Mouse (Mus musculus) testis, adult 10 weeks (tissue): ENCODE measurements around the gene Olfr111. TPM values are rescaled to one million over a fixed set of nuclear protein-coding genes. Genes with fewer than 3 reads are reported as not detected.

ENCODE experiments used
- polyA plus RNA-seq: library from polyadenylated mRNA; stranded (reverse); fragments of 350-450 nt; fragmentation: Illumina TruSeq; extraction: RNeasy Lipid Tissue Mini Kit (QIAGEN cat#74804); gene quantifications from one replicate; pipeline ENCODE4 v1.2.3, GENCODE M21; 2014; ENCODE audit warnings: low read depth, low replicate concordance

Olfr111 gene
- not detected for polyA plus RNA-seq

GRCm38 (mm10) chr17:37507730-37508129 is at the start of gene Olfr111:
TSS of gene Olfr111 (plus strand) at chr17:37508030.

GRCm38 (mm10) chr17:37458616-37459015 is 49.2 kb upstream of the Olfr111 start, which contains the start of gene Olfr109:
TSS of gene Olfr109 (plus strand) at chr17:37458916.

GRCm38 (mm10) chr17:37483452-37483851 is 24.4 kb upstream of the Olfr111 start, which contains the start of gene H2-M2:
TSS of gene H2-M2 (minus strand) at chr17:37483552.

GRCm38 (mm10) chr17:37491930-37492518 is 15.8 kb upstream of the Olfr111 start, which contains the start of gene Olfr110:
TSS of gene Olfr110 (plus strand) at chr17:37492468.

GRCm38 (mm10) chr17:37569351-37569750 is 61.5 kb downstream of the Olfr111 start, which contains the start of gene Olfr112:
TSS of gene Olfr112 (minus strand) at chr17:37569451.

GRCm38 (mm10) chr17:37577563-37577962 is 69.7 kb downstream of the Olfr111 start, which contains the start of gene Olfr113:
TSS of gene Olfr113 (minus strand) at chr17:37577663.

Other genes starting within 250 kb of the Olfr111 start
- gene Olfr98, start 244.3 kb upstream of the Olfr111 start, polyA plus RNA-seq, result not detected
- gene H2-M3, start 237.8 kb upstream of the Olfr111 start, polyA plus RNA-seq, result 0.28 TPM
- not detected for gene Olfr99, start 224.6 kb upstream of the Olfr111 start, polyA plus RNA-seq
- gene Olfr101, start 203.7 kb upstream of the Olfr111 start, polyA plus RNA-seq, result not detected
- 0.14 TPM for gene Olfr102, start 191.0 kb upstream of the Olfr111 start, polyA plus RNA-seq
- not detected for gene Olfr103, start 168.3 kb upstream of the Olfr111 start, polyA plus RNA-seq
- gene Olfr104-ps, start 148.4 kb upstream of the Olfr111 start, polyA plus RNA-seq, result not detected
- gene Olfr105-ps, start 129.0 kb upstream of the Olfr111 start, polyA plus RNA-seq, result not detected
- not detected for gene Olfr106-ps, start 117.6 kb upstream of the Olfr111 start, polyA plus RNA-seq
- not detected for gene Olfr107, start 108.8 kb upstream of the Olfr111 start, polyA plus RNA-seq
- not detected for gene Olfr108, start 62.5 kb upstream of the Olfr111 start, polyA plus RNA-seq
- not detected for gene Olfr109, start 49.1 kb upstream of the Olfr111 start, polyA plus RNA-seq
- not detected for gene H2-M2, start 24.5 kb upstream of the Olfr111 start, polyA plus RNA-seq
- not detected for gene Olfr110, start 15.6 kb upstream of the Olfr111 start, polyA plus RNA-seq
- gene Olfr112, start 61.4 kb downstream of the Olfr111 start, polyA plus RNA-seq, result 40.7 TPM
- not detected for gene Olfr113, start 69.6 kb downstream of the Olfr111 start, polyA plus RNA-seq
- gene Olfr114, start 84.7 kb downstream of the Olfr111 start, polyA plus RNA-seq, result not detected
- not detected for gene Olfr115, start 119.1 kb downstream of the Olfr111 start, polyA plus RNA-seq
- not detected for gene Olfr116, start 119.2 kb downstream of the Olfr111 start, polyA plus RNA-seq
- gene Olfr117, start 155.8 kb downstream of the Olfr111 start, polyA plus RNA-seq, result not detected
- gene Olfr118, start 159.0 kb downstream of the Olfr111 start, polyA plus RNA-seq, result not detected
- gene Olfr119, start 188.5 kb downstream of the Olfr111 start, polyA plus RNA-seq, result not detected
- not detected for gene Olfr120, start 213.8 kb downstream of the Olfr111 start, polyA plus RNA-seq
- gene Olfr121, start 240.8 kb downstream of the Olfr111 start, polyA plus RNA-seq, result not detected